Mouse (Mus musculus): ENCODE results near the gene Rc3h1. TPM values are rescaled to one million over a fixed set of nuclear protein-coding genes. Genes with fewer than 3 reads are reported as not detected.

Rc3h1 gene
- polyA plus RNA-seq, 1 experiment from 2014 or later = 7.5 TPM

Other genes starting within 250 kb of the Rc3h1 start
- 8.1 to 25.4 TPM (median 15.0 TPM) in 3 replicates for gene Rabgap1l, start 113.2 kb upstream of the Rc3h1 start, polyA plus RNA-seq (2018)
- gene Serpinc1, start 72.2 kb downstream of the Rc3h1 start, polyA plus RNA-seq (2018) = 0.33 to 0.57 TPM (median 0.42 TPM) in 3 replicates
- 2.0 to 2.4 TPM (median 2.2 TPM) in 3 replicates for gene Zbtb37, start 128.4 kb downstream of the Rc3h1 start, polyA plus RNA-seq (2018)
- 8.5 to 9.4 TPM (median 9.2 TPM) in 3 replicates for gene Dars2, start 164.2 kb downstream of the Rc3h1 start, polyA plus RNA-seq (2018)
- 2.2 to 6.6 TPM (median 3.5 TPM) in 3 replicates for gene Cenpl, start 164.3 kb downstream of the Rc3h1 start, polyA plus RNA-seq (2018)
- 16.1 to 18.8 TPM (median 16.2 TPM) in 3 replicates for gene Klhl20, start 225.1 kb downstream of the Rc3h1 start, polyA plus RNA-seq (2018)
- gene Ankrd45, start 236.3 kb downstream of the Rc3h1 start, polyA plus RNA-seq (2018) = not detected in 3 replicates